Mouse (Mus musculus) adrenal gland, postnatal 4 days (tissue): ENCODE results near the gene G3bp2. TPM values are rescaled to one million over a fixed set of nuclear protein-coding genes. Genes with fewer than 3 reads are reported as not detected.
A peak's percentile ranks its signal among the peaks of the same experiment; 100 is the strongest.
"Not testable (repeated sequence)": the region's sequence is repeated elsewhere in the genome, so short reads cannot be mapped to it uniquely, and the experiment has no call there.

Experiments
- DNase-seq, 2 experiments: peaks; one replicate each; pipeline ENCODE4 v3.0.0; 2021 to 2022; ENCODE audit warnings: low spot score in 2 of 2, mixed read lengths in 2 of 2
- long read RNA-seq, 2 experiments: library from polyadenylated mRNA; stranded (forward); transcript quantifications; one replicate each; pipeline ENCODE4 v2.0.0; 2021
- total RNA-seq, 2 experiments: library from RNA; stranded (reverse); gene quantifications; 2 replicates each; pipeline ENCODE4 v1.2.3; 2021

G3bp2 gene
- total RNA-seq, result 100 to 1,000 TPM; 108 to 116 TPM
- long read RNA-seq, experiment 1, full-length matches to known transcripts, result 84 of 111 reads
- long read RNA-seq, experiment 1, partial matches to known transcripts, result 9 of 111 reads
- long read RNA-seq, experiment 1, other reads (novel, unspliced or antisense), result 18 of 111 reads
- long read RNA-seq, experiment 2, full-length matches to known transcripts, result 166 of 228 reads
- long read RNA-seq, experiment 2, partial matches to known transcripts, result 15 of 228 reads
- long read RNA-seq, experiment 2, other reads (novel, unspliced or antisense), result 47 of 228 reads

GRCm38 (mm10) chr5:92083417-92084038, at the start of gene G3bp2:
TSS of gene G3bp2 (minus strand) at chr5:92083719.
- peak; percentile 93 to 97 for DNase-seq

- DNase-seq, result not testable (repeated sequence)
These were observed 49.5 kb upstream of the G3bp2 start for GRCm38 (mm10) chr5:92133006-92133405.

GRCm38 (mm10) chr5:92132127-92132526, 48.6 kb upstream of the G3bp2 start:
- no peak for DNase-seq

- DNase-seq, result no peak
These were observed 46.6 kb upstream of the G3bp2 start for GRCm38 (mm10) chr5:92130040-92130682.

- no peak for DNase-seq
These were observed 45.8 kb upstream of the G3bp2 start for GRCm38 (mm10) chr5:92129321-92129768.

- DNase-seq, result no peak
These were observed 45.1 kb upstream of the G3bp2 start for GRCm38 (mm10) chr5:92128570-92128969.

- DNase-seq, result no peak
These were observed 44.2 kb upstream of the G3bp2 start for GRCm38 (mm10) chr5:92127751-92128150.

GRCm38 (mm10) chr5:92127141-92127625, 43.7 kb upstream of the G3bp2 start:
- DNase-seq, result no peak

GRCm38 (mm10) chr5:92125446-92125845, 41.9 kb upstream of the G3bp2 start:
- DNase-seq, result no peak

- no peak for DNase-seq
These were observed 38.1 kb upstream of the G3bp2 start for GRCm38 (mm10) chr5:92121636-92122035.

GRCm38 (mm10) chr5:92117823-92118403, 34.4 kb upstream of the G3bp2 start:
- DNase-seq, result peak in 1 of 2 experiments; percentile 41

- no peak for DNase-seq
These were observed 31.4 kb upstream of the G3bp2 start for GRCm38 (mm10) chr5:92114939-92115338.

- no peak for DNase-seq
These were observed 30.7 kb upstream of the G3bp2 start for GRCm38 (mm10) chr5:92114223-92114622.

- DNase-seq, result no peak
These were observed 30.0 kb upstream of the G3bp2 start for GRCm38 (mm10) chr5:92113484-92113883.

GRCm38 (mm10) chr5:92112585-92112984, 29.1 kb upstream of the G3bp2 start:
- DNase-seq, result no peak

GRCm38 (mm10) chr5:92112175-92112574, 28.7 kb upstream of the G3bp2 start:
- no peak for DNase-seq

GRCm38 (mm10) chr5:92110818-92111355, 27.4 kb upstream of the G3bp2 start:
- no peak for DNase-seq

GRCm38 (mm10) chr5:92107282-92107681, 23.8 kb upstream of the G3bp2 start:
- DNase-seq, result no peak

- DNase-seq, result no peak
These were observed 23.0 kb upstream of the G3bp2 start for GRCm38 (mm10) chr5:92106327-92107125.

GRCm38 (mm10) chr5:92103816-92104415, 20.4 kb upstream of the G3bp2 start:
- no peak for DNase-seq
